Mouse (Mus musculus) T-cell, adult 2 months (primary cell): ENCODE measurements at regions not wholly inside any gene's neighbourhood (a gene's known extent, or its start where the extent isn't known, plus 50 kb on each side); places are given as distances from the start of the nearest gene placed in this dataset.
"Not testable (repeated sequence)": the region's sequence is repeated elsewhere in the genome, so short reads cannot be mapped to it uniquely, and the experiment has no call there.

ENCODE experiments used
- DNase-seq: peaks from one replicate; pipeline ENCODE4 v3.0.0; 2022; ENCODE audit warnings: low spot score

DNA sequence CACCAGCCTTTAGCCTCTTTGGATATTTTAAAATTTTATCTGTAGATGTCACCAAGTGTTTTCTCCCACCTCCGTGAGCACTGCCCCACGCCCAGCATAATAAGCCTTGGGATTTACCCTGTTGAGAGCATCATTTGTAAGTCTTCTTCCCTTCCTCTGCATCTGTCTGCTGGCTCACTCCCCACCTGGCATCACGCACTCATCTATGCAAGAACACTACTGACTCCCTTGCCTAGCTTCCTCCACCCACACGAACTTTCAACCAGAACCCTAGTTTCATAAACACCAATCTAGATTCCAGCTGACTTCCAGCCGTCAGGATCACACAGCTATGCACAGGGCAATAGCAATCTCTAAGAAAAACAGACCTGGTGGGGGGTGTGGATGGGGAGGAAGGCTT is 311.2 kb upstream of the Cdh4 start:
- no peak for DNase-seq

- DNase-seq = no peak
Measured at GRCm38 (mm10) chr2:179142313-179142712, 299.9 kb upstream of the Cdh4 start.

- DNase-seq = no peak
Measured at GRCm38 (mm10) chr2:179145726-179146125, 296.5 kb upstream of the Cdh4 start.

GRCm38 (mm10) chr2:179146274-179146673 is 296.0 kb upstream of the Cdh4 start:
- DNase-seq = no peak

GRCm38 (mm10) chr2:179148194-179148593 is 294.0 kb upstream of the Cdh4 start:
- no peak for DNase-seq

- DNase-seq = no peak
Measured at GRCm38 (mm10) chr2:179148667-179149066, 293.6 kb upstream of the Cdh4 start.

GRCm38 (mm10) chr2:179158881-179159280 is 283.4 kb upstream of the Cdh4 start:
- DNase-seq = no peak

DNA sequence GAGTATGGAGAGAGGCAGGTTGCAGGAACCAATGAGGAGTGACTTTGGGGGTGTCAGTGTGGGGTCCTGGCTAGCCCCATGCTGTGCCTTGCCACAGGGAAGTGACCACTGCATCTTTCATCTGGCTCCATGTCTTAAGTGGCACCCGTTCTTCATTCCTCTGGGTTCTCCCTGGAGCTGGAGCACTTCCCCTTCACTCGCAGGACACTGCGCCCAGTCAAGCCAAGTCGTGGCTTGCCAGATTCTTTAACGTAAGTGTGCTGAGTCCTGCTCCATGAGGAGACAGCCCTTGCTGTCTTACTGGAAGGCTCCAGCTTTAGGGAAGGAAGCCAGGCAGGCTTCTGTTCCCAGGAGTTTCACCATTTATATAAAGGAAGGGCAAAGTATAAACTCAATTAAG is 279.1 kb upstream of the Cdh4 start:
- DNase-seq = no peak

GRCm38 (mm10) chr2:179170157-179170556 is 272.1 kb upstream of the Cdh4 start:
- DNase-seq = no peak

- no peak for DNase-seq
Measured at GRCm38 (mm10) chr2:179170608-179171007, 271.6 kb upstream of the Cdh4 start.

GRCm38 (mm10) chr2:179176835-179177530 is 265.2 kb upstream of the Cdh4 start:
- not testable (repeated sequence) for DNase-seq

GRCm38 (mm10) chr2:179181366-179181765 is 260.9 kb upstream of the Cdh4 start:
- no peak for DNase-seq

DNA sequence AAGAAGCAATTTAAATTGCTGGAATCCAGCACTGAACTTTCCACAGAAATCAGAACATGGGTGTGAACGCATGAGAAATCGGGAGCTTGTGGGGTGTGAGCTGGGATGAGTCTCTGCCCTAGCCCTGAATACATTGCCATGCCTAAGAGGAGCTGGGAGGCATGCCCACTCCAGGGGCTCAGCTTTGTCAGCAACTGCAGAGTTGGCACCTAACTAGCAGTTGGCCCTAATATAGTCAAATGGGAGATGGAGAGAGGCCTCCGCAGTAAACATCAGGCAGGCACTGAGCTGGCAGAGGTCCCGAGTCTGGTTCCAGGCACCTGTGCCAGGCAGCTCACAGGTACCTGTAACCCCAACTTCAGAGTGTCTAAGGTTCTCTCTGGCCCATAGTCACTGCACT is 260.1 kb upstream of the Cdh4 start:
- no peak for DNase-seq

- no peak for DNase-seq
Measured at GRCm38 (mm10) chr2:179192906-179193496, 249.2 kb upstream of the Cdh4 start.

DNA sequence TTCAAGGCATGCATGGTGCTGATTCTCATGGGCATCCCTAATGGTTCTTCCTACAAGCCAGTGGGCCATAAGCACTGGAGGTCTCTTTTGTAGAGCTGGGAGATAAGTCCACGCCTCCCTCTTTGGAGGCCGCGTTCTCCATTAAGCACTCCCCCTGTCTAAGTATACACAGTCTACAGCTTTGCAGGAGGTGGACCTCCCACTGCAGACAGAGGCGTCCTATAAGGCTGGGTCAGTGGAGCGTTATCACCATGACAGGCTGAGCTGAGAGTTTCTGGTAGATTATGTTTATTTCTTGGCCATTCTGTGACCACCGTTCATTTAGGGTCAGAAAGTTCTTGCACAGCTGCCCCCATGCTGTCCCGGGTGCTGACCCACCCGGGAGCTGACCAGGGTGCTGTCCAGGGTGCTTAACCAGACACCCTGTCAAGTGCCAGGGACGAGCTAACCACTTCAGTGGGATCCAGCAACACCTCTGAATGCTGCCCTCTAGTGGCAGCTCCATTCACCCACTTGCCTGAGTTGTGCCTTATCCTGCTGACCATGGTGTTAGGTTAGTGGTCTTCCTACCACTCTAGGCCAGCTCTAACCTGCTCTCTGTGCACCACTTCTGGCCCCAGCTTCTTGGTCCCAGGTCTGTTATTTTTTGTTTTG is 248.6 kb upstream of the Cdh4 start:
- no peak for DNase-seq

DNA sequence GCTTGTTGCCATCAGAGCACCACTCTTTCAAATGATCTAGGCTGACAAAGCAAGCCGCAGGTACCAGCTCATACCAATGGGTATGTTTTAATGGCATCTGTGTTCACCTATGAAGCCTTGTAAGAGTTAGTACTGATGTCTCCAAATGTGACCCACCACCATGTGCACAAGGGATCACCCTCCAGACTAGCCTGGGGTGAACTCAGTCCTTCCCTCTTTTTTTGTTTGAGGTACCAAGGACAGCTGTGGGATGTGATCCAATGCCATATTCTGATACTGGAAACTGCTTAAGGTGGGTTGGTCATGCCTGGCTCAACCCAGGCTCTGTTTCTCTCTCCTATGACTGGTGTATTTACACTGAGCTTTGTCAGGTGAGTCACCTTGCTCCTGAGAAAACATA is 244.8 kb upstream of the Cdh4 start:
- no peak for DNase-seq

DNA sequence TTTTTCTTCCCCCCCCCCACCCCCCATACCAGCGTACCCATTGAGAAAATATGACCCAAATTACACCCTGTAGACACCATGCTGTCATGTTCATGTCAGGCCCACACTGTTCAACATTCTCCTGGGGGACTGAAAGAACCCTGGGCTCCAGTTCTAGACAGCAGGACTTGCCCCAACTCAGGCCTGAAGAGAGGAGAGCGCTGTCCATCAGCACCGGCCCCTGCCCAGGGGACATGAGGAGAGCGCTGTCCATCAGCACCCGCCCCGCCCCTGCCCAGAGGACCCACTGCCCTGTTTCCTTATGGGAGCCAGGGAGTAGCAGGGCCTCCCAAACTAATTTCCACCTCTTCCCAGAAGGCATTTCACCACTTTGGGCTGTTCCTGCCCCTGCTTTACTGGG is 241.7 kb upstream of the Cdh4 start:
- DNase-seq = no peak

GRCm38 (mm10) chr2:179210164-179210805 is 231.9 kb upstream of the Cdh4 start:
- DNase-seq = no peak

- no peak for DNase-seq
Measured at GRCm38 (mm10) chr2:179216773-179217172, 225.5 kb upstream of the Cdh4 start.

GRCm38 (mm10) chr2:179228096-179228495 is 214.1 kb upstream of the Cdh4 start:
- DNase-seq = no peak

DNA sequence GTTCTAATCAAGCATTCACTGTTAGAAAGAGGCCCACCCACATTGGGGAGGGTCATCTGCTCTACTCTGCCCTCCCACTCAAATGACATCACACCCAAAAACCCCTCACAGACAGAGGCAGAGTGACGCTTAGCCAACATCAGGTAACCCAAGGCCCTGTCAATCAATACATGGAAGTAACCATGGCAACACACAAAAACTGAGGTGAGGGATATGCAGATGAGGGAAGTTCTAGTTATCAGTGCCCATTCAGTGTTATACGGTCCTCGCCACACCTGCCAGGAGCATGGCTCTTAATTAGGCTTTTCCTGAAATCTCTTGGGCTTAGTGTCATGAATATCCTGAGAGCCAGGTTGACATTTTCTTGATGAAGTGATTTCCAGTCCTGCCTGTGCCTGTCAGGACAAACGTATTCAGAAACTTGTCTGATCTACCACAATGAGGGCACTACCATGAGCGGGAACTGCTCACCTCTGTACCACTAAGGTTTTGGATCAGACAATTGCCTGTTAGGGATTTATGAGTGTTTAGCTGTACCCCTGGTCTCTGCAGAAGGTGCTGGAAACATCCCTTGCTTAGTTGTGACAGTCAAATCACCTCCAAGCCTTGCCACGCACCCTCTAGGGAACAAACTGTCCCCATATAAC is 210.4 kb upstream of the Cdh4 start:
- DNase-seq = no peak

DNA sequence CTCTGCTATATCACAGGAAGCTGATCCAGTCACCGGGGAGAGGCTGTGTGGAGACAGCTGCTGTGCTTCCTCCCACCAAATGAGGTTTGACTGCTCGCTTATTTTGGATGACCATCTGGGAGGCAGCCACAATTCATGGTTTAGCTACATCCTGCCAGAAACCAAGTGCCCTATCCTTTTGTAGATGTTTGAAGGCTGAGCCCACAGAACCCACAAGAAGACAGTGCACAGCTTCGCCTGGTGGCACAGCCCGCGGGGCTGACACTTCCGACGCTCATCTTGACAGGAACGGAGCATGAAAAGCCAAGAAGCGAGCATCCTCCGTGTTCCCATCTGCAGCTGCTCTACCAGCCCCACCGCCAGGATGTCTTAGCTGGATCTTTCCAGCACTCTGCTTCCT is 204.1 kb upstream of the Cdh4 start:
- no peak for DNase-seq

- no peak for DNase-seq
Measured at GRCm38 (mm10) chr2:179260892-179261291, 181.3 kb upstream of the Cdh4 start.
